In genomic region chr4:123327630-123328029, GRCm38 (mm10) we compare ENCODE assay signal across 21 mouse cellular contexts. TPM values are rescaled to one million over a fixed set of nuclear protein-coding genes. Genes with fewer than 3 reads are reported as not detected.
"Had no signal": no experiment of that assay in that cellular context is flagged by ENCODE, and none has a peak within 500 bp of the region (broad histone marks: within the 10 kb centered on the region; RNA-seq: fewer than 3 reads in every experiment).

No protein-coding gene starts in this region.

- H3K4me3 ChIP-seq: neural tube, embryonic 15.5 days; stomach, embryonic 15.5 days had no signal

- H3K36me3 ChIP-seq: neural tube, embryonic 15.5 days; stomach, embryonic 15.5 days had no signal

- H3K4me1 ChIP-seq: stomach, embryonic 15.5 days had no signal

- H3K9ac ChIP-seq: neural tube, embryonic 15.5 days; stomach, embryonic 15.5 days had no signal

- H3K27ac ChIP-seq: neural tube, embryonic 15.5 days; stomach, embryonic 15.5 days; stomach, postnatal 0 days had no signal

- H3K9me3 ChIP-seq: neural tube, embryonic 15.5 days; stomach, embryonic 15.5 days had no signal

- H3K4me2 ChIP-seq: neural tube, embryonic 15.5 days; stomach, embryonic 15.5 days had no signal

- DNase-seq: retina, postnatal 1 day; right cerebral cortex, adult 18-20 months; right cerebral cortex, postnatal 14 days; right cerebral cortex, postnatal 25 days; right cerebral cortex, postnatal 4 days; spleen, adult 18-20 months; thymus, adult 18-20 months; thymus, adult 2 months; thymus, postnatal 14 days; thymus, postnatal 25 days; thymus, postnatal 36 days; thymus, postnatal 4 days had no signal

RNA-seq across cellular contexts. Expression of gene Oxct2a, which starts 4.2 kb away (rescaled TPM):
- total RNA-seq: neutrophil, adult 5-6 weeks had no signal
- polyA plus RNA-seq: neural tube, embryonic 14.5 days; stomach, embryonic 14.5 days; stomach, embryonic 15.5 days; stomach, embryonic 16.5 days; stomach, postnatal 0 days; thymus, postnatal 0 days; urinary bladder, adult 2 months had no signal

RNA-seq across cellular contexts. Expression of gene Bmp8a, which starts 15.4 kb away (rescaled TPM):
- total RNA-seq: neutrophil, adult 5-6 weeks had no signal
- polyA plus RNA-seq: stomach, embryonic 14.5 days had no signal
